Mouse (Mus musculus): ENCODE results near the gene Naaladl2. TPM values are rescaled to one million over a fixed set of nuclear protein-coding genes. Genes with fewer than 3 reads are reported as not detected.

The Naaladl2 gene
- polyA plus RNA-seq, 1 experiment = not detected

GRCm38 (mm10) chr3:24719181-24719749 lies 424.8 kb downstream of the Naaladl2 start:
- H3K4me3 ChIP-seq (ENCODE audit: insufficient read depth, low read length) = no peak overlapping the region
- TF ChIP-seq POLR2A (IDR thresholded peaks at IDR 0.05; ENCODE audit: borderline replicate concordance, low read depth, low read length) = no peak
- no peak for TF ChIP-seq CTCF (IDR thresholded peaks at IDR 0.05; ENCODE audit: low read depth, low read length)
- no peaks in the 10 kb centered on the region for H3K4me1 ChIP-seq (ENCODE audit: control insufficient read depth, insufficient read depth, low read length)
- H3K27ac ChIP-seq (ENCODE audit: insufficient read depth, low read depth, low read length) = no peak overlapping the region

GRCm38 (mm10) chr3:24714770-24715169 lies 429.3 kb downstream of the Naaladl2 start:
- Histone ChIP-seq H3K4me1 (ENCODE audit: control insufficient read depth, insufficient read depth, low read length) (no peaks in the 10 kb centered on the region), H3K27ac (ENCODE audit: insufficient read depth, low read depth, low read length) (no peak overlapping the region), H3K4me3 (ENCODE audit: insufficient read depth, low read length) (no peak overlapping the region)
- TF ChIP-seq CTCF (IDR thresholded peaks at IDR 0.05; ENCODE audit: low read depth, low read length) (no peak), POLR2A (IDR thresholded peaks at IDR 0.05; ENCODE audit: borderline replicate concordance, low read depth, low read length) (no peak)

GRCm38 (mm10) chr3:24705778-24706423 lies 438.2 kb downstream of the Naaladl2 start:
- Histone ChIP-seq H3K4me3 (ENCODE audit: insufficient read depth, low read length) (no peak overlapping the region), H3K27ac (ENCODE audit: insufficient read depth, low read depth, low read length) (no peak overlapping the region), H3K4me1 (ENCODE audit: control insufficient read depth, insufficient read depth, low read length) (no peaks in the 10 kb centered on the region)
- no peak for TF ChIP-seq CTCF (IDR thresholded peaks at IDR 0.05; ENCODE audit: low read depth, low read length)
- TF ChIP-seq POLR2A (IDR thresholded peaks at IDR 0.05; ENCODE audit: borderline replicate concordance, low read depth, low read length) = no peak

- Histone ChIP-seq H3K27ac (ENCODE audit: insufficient read depth, low read depth, low read length) (no peak overlapping the region), H3K4me1 (ENCODE audit: control insufficient read depth, insufficient read depth, low read length) (no peaks in the 10 kb centered on the region), H3K4me3 (ENCODE audit: insufficient read depth, low read length) (no peak overlapping the region)
- TF ChIP-seq POLR2A (IDR thresholded peaks at IDR 0.05; ENCODE audit: borderline replicate concordance, low read depth, low read length) = no peak
Measured at GRCm38 (mm10) chr3:24690162-24690915, 453.7 kb downstream of the Naaladl2 start.

GRCm38 (mm10) chr3:24670500-24670899 lies 473.6 kb downstream of the Naaladl2 start:
- Histone ChIP-seq H3K4me1 (ENCODE audit: control insufficient read depth, insufficient read depth, low read length) (no peaks in the 10 kb centered on the region), H3K27ac (ENCODE audit: insufficient read depth, low read depth, low read length) (no peak overlapping the region), H3K4me3 (ENCODE audit: insufficient read depth, low read length) (no peak overlapping the region)
- TF ChIP-seq CTCF (IDR thresholded peaks at IDR 0.05; ENCODE audit: low read depth, low read length) (no peak), POLR2A (IDR thresholded peaks at IDR 0.05; ENCODE audit: borderline replicate concordance, low read depth, low read length) (no peak)

DNA sequence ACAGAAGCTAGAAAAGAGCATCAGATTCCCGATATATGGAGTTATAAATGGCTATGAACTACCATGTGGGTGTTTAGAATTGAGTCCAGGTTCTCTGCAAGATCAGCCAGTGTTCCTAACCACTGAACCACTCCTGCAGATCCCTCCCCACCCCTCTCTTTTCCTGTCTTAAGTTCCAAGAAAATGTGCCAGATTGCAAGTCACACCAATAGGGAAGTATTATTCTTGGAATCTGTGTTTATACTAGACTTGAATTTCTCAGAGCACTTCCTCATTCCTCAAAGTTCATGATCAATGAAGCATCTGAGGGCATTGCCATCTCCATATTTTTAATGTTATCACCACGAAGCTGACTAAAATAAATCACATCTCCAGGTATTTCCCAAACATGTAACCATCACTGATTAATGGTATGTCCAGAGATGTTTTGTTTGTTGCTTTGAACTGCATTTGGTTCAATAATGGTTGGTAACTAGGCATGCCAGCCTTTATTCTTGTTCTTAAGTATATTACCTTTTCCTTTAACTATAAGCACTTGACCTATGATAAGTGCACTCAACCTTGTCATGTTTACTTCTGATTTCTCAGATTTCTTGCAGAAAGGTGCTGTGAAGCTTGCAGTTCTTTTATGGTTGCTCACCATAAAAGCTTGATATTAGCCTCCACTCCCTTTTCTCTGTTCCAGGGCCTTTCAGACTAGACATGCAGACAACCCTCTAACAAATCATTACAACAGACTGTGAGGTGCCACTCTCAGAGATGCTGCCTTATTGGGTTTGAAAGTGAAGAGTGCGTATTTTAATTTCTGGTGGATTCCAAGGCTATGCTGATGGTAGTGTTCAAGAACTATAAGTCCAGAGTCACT lies 475.8 kb downstream of the Naaladl2 start:
- Histone ChIP-seq H3K4me1 (ENCODE audit: control insufficient read depth, insufficient read depth, low read length) (no peaks in the 10 kb centered on the region), H3K4me3 (ENCODE audit: insufficient read depth, low read length) (no peak overlapping the region), H3K27ac (ENCODE audit: insufficient read depth, low read depth, low read length) (no peak overlapping the region)
- TF ChIP-seq POLR2A (IDR thresholded peaks at IDR 0.05; ENCODE audit: borderline replicate concordance, low read depth, low read length) (no peak), CTCF (IDR thresholded peaks at IDR 0.05; ENCODE audit: low read depth, low read length) (no peak)

GRCm38 (mm10) chr3:24665408-24665807 lies 478.7 kb downstream of the Naaladl2 start:
- Histone ChIP-seq H3K27ac (ENCODE audit: insufficient read depth, low read depth, low read length) (no peak overlapping the region), H3K4me1 (ENCODE audit: control insufficient read depth, insufficient read depth, low read length) (no peaks in the 10 kb centered on the region), H3K4me3 (ENCODE audit: insufficient read depth, low read length) (no peak overlapping the region)
- no peak for TF ChIP-seq CTCF (IDR thresholded peaks at IDR 0.05; ENCODE audit: low read depth, low read length)
- TF ChIP-seq POLR2A (IDR thresholded peaks at IDR 0.05; ENCODE audit: borderline replicate concordance, low read depth, low read length) = no peak

GRCm38 (mm10) chr3:24663749-24664148 lies 480.3 kb downstream of the Naaladl2 start:
- H3K27ac ChIP-seq (ENCODE audit: insufficient read depth, low read depth, low read length) = no peak overlapping the region
- TF ChIP-seq POLR2A (IDR thresholded peaks at IDR 0.05; ENCODE audit: borderline replicate concordance, low read depth, low read length) (no peak), CTCF (IDR thresholded peaks at IDR 0.05; ENCODE audit: low read depth, low read length) (no peak)
- H3K4me3 ChIP-seq (ENCODE audit: insufficient read depth, low read length) = no peak overlapping the region
- no peaks in the 10 kb centered on the region for H3K4me1 ChIP-seq (ENCODE audit: control insufficient read depth, insufficient read depth, low read length)

DNA sequence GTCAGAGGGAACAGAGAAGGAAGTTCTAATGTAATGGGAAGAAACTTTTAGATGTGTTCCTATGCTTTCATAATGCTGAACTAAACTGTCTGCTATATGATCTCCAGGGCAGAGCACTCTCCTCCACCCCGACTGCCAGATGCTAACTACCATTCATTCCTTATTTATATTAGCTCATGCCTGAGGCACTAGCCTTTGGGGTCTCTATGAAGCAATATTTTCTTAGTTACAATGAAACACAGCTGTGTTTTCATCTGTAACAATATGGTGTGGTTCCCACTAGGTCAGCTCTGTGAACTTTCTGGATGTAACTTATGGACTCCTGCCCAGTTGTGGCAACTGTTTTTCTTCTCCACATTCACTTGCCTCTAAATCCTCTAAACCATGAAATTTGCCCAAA lies 514.0 kb downstream of the Naaladl2 start:
- H3K4me3 ChIP-seq (ENCODE audit: insufficient read depth, low read length) = no peak overlapping the region
- no peaks in the 10 kb centered on the region for H3K4me1 ChIP-seq (ENCODE audit: control insufficient read depth, insufficient read depth, low read length)
- H3K27ac ChIP-seq (ENCODE audit: insufficient read depth, low read depth, low read length) = no peak overlapping the region
- no peak for TF ChIP-seq CTCF (IDR thresholded peaks at IDR 0.05; ENCODE audit: low read depth, low read length)
- no peak for TF ChIP-seq POLR2A (IDR thresholded peaks at IDR 0.05; ENCODE audit: borderline replicate concordance, low read depth, low read length)

Data from bone marrow macrophage, adult 2 months (primary cell).